Mouse (Mus musculus) inflammation-experienced regulatory T-cells, adult 6 months (primary cell): ENCODE results near the gene Pisd. TPM values are rescaled to one million over a fixed set of nuclear protein-coding genes. Genes with fewer than 3 reads are reported as not detected.
"Not testable (repeated sequence)": the region's sequence is repeated elsewhere in the genome, so short reads cannot be mapped to it uniquely, and the experiment has no call there.

Experiments used
- ATAC-seq: one replicate; pipeline ENCODE4 v1.8.0; 2017
- polyA plus RNA-seq, 3 experiments: library from polyadenylated mRNA; unstranded; fragments of 100-300 nt; shearing (Covaris generic); gene quantifications; one replicate each; pipeline ENCODE4 v1.2.1; 2017

The Pisd gene
- polyA plus RNA-seq, 3 experiments from 2014 or later, result 39.5 to 87.1 (median 84.9) TPM

GRCm38 (mm10) chr5:32745705-32746655 is 39.5 kb downstream of the Pisd start:
- no peak for ATAC-seq

GRCm38 (mm10) chr5:32742149-32742548 is 43.3 kb downstream of the Pisd start:
- ATAC-seq, result no peak

- ATAC-seq, result peak; percentile 33
Measured at GRCm38 (mm10) chr5:32741377-32741776, 44.1 kb downstream of the Pisd start.

- peak; percentile 18 for ATAC-seq
Measured at GRCm38 (mm10) chr5:32740850-32741249, 44.6 kb downstream of the Pisd start.

GRCm38 (mm10) chr5:32740138-32740537 is 45.3 kb downstream of the Pisd start:
- ATAC-seq, result peak; percentile 41

GRCm38 (mm10) chr5:32736770-32737169 is 48.7 kb downstream of the Pisd start:
- not testable (repeated sequence) for ATAC-seq

GRCm38 (mm10) chr5:32735779-32736178 is 49.7 kb downstream of the Pisd start:
- no peak for ATAC-seq

GRCm38 (mm10) chr5:32733892-32734291 is 51.6 kb downstream of the Pisd start:
- peak; percentile 41 for ATAC-seq

GRCm38 (mm10) chr5:32728851-32729250 is 56.6 kb downstream of the Pisd start:
- ATAC-seq, result no peak

GRCm38 (mm10) chr5:32728300-32728699 is 57.1 kb downstream of the Pisd start:
- no peak for ATAC-seq

- peak; percentile 69 for ATAC-seq
Measured at GRCm38 (mm10) chr5:32725397-32725796, 60.0 kb downstream of the Pisd start.

- ATAC-seq, result no peak
Measured at GRCm38 (mm10) chr5:32723981-32724380, 61.5 kb downstream of the Pisd start.

GRCm38 (mm10) chr5:32722711-32723110 is 62.7 kb downstream of the Pisd start:
- not testable (repeated sequence) for ATAC-seq

- ATAC-seq, result no peak
Measured at GRCm38 (mm10) chr5:32722263-32722662, 63.2 kb downstream of the Pisd start.

GRCm38 (mm10) chr5:32721316-32721715 is 64.1 kb downstream of the Pisd start:
- no peak for ATAC-seq

GRCm38 (mm10) chr5:32720416-32720815 is 65.0 kb downstream of the Pisd start:
- peak; percentile 35 for ATAC-seq

- no peak for ATAC-seq
Measured at GRCm38 (mm10) chr5:32718916-32719315, 66.5 kb downstream of the Pisd start.

- no peak for ATAC-seq
Measured at GRCm38 (mm10) chr5:32717726-32718125, 67.7 kb downstream of the Pisd start.

- ATAC-seq, result peak; percentile 90
Measured at GRCm38 (mm10) chr5:32713703-32714467, 71.6 kb downstream of the Pisd start.

- ATAC-seq, result no peak
Measured at GRCm38 (mm10) chr5:32713042-32713702, 72.3 kb downstream of the Pisd start.

GRCm38 (mm10) chr5:32712221-32713041 is 73.0 kb downstream of the Pisd start:
- ATAC-seq, result no peak

GRCm38 (mm10) chr5:32711485-32711884 is 74.0 kb downstream of the Pisd start:
- no peak for ATAC-seq
